Mouse (Mus musculus) megakaryocyte progenitor cell, adult 5-6 weeks (primary cell): ENCODE data around the gene Ly6g5c. TPM values are rescaled to one million over a fixed set of nuclear protein-coding genes. Genes with fewer than 3 reads are reported as not detected.
A peak's percentile ranks its signal among the peaks of the same experiment; 100 is the strongest.

ENCODE experiments used
- ATAC-seq: replicated peaks from 2 replicates; pipeline ENCODE4 v1.8.0; 2016; ENCODE audit warnings: mild to moderate bottlenecking, moderate TSS enrichment, inconsistent platforms; ENCODE audit not compliant: poor library complexity
- total RNA-seq, 2 experiments: library from RNA; stranded (forward) in 1 of 2; stranded (reverse) in 1 of 2; fragments of 157-497, 149-512 nt in 1 of 2; fragments of 200-1000 nt in 1 of 2; gene quantifications; 2 replicates each; pipeline versions ENCODE4 v1.2.3 to v1.2.4; 2015 to 2017

Gene Ly6g5c
- not detected in 2 replicates for total RNA-seq (2015)
- total RNA-seq (2017): not detected in 2 replicates

- ATAC-seq: no peak
These were observed at the start of gene Ly6g5c for GRCm38 (mm10) chr17:35108097-35108496. TSS of gene Ly6g5c (plus strand) at chr17:35108279.

GRCm38 (mm10) chr17:35058316-35058715 lies 49.8 kb upstream of the Ly6g5c start:
- no peak for ATAC-seq

GRCm38 (mm10) chr17:35058911-35059892 lies 48.9 kb upstream of the Ly6g5c start, which contains the start of gene Ddah2:
TSS of gene Ddah2 (plus strand) at chr17:35059035.
- ATAC-seq: peak; percentile 74

- no peak for ATAC-seq
These were observed 48.0 kb upstream of the Ly6g5c start for GRCm38 (mm10) chr17:35060071-35060470.

GRCm38 (mm10) chr17:35060737-35061297 lies 47.3 kb upstream of the Ly6g5c start:
- 0 out of 2 replicates have a peak, but pooled peaks have one; percentile 15 for ATAC-seq

GRCm38 (mm10) chr17:35061299-35061698 lies 46.8 kb upstream of the Ly6g5c start:
- ATAC-seq: no peak

- ATAC-seq: no peak
These were observed 44.6 kb upstream of the Ly6g5c start for GRCm38 (mm10) chr17:35063466-35063865.

GRCm38 (mm10) chr17:35064378-35064877 lies 43.7 kb upstream of the Ly6g5c start:
- ATAC-seq: no peak

- ATAC-seq: peak; percentile 45
These were observed 42.8 kb upstream of the Ly6g5c start, which contains the start of gene Ly6g6c for GRCm38 (mm10) chr17:35064951-35065947. TSS of gene Ly6g6c (plus strand) at chr17:35065388.

- no peak for ATAC-seq
These were observed 42.0 kb upstream of the Ly6g5c start, which contains the start of gene Mpig6b for GRCm38 (mm10) chr17:35066084-35066483. TSS of gene Mpig6b (minus strand) at chr17:35066184.

GRCm38 (mm10) chr17:35068213-35068914 lies 39.7 kb upstream of the Ly6g5c start:
- no peak for ATAC-seq

- no peak for ATAC-seq
These were observed 37.4 kb upstream of the Ly6g5c start for GRCm38 (mm10) chr17:35070556-35071229.

GRCm38 (mm10) chr17:35071454-35071853 lies 36.6 kb upstream of the Ly6g5c start:
- ATAC-seq: no peak

- peak; percentile 42 for ATAC-seq
These were observed 34.0 kb upstream of the Ly6g5c start for GRCm38 (mm10) chr17:35074097-35074496.

- no peak for ATAC-seq
These were observed 31.4 kb upstream of the Ly6g5c start, which contains the start of gene Ly6g6e for GRCm38 (mm10) chr17:35076507-35077176. TSS of gene Ly6g6e (plus strand) at chr17:35076902.

GRCm38 (mm10) chr17:35077285-35077684 lies 30.8 kb upstream of the Ly6g5c start:
- no peak for ATAC-seq

- ATAC-seq: peak; percentile 35; the same call in 1 of the 2 replicates
These were observed 30.3 kb upstream of the Ly6g5c start, which contains the start of gene Ly6g6d for GRCm38 (mm10) chr17:35077786-35078233. TSS of gene Ly6g6d (minus strand) at chr17:35078065.

- peak; percentile 91 for ATAC-seq
These were observed 28.3 kb upstream of the Ly6g5c start for GRCm38 (mm10) chr17:35079778-35080177.
